Mouse (Mus musculus) stomach, embryonic 15.5 days (tissue): ENCODE data around the gene Bcl7a. TPM values are rescaled to one million over a fixed set of nuclear protein-coding genes. Genes with fewer than 3 reads are reported as not detected.

Experiments used
- ATAC-seq: fragments of 200-750 bp; cut with Nextera tagmentation; 2 replicates; pipeline ENCODE4 v1.8.0; 2017; ENCODE audit warnings: low read depth, moderate number of reproducible peaks, moderate TSS enrichment; ENCODE audit not compliant: insufficient read depth, low FRiP score
- H3K27ac ChIP-seq: fragments of 300-500 bp; sonication (generic); 2 replicates; pipeline ENCODE4 v1.5.1; 2015; ENCODE audit warnings: mild to moderate bottlenecking, inconsistent platforms
- H3K27me3 ChIP-seq: fragments of 300-500 bp; sonication (generic); replicated peaks from 2 replicates; pipeline ENCODE4 v1.6.1; 2015; ENCODE audit warnings: inconsistent platforms
- H3K36me3 ChIP-seq: fragments of 300-500 bp; sonication (generic); 2 replicates; pipeline ENCODE4 v1.6.1; 2015; ENCODE audit warnings: inconsistent platforms
- H3K4me1 ChIP-seq: fragments of 300-500 bp; sonication (generic); 2 replicates; pipeline ENCODE4 v1.6.1; 2015; ENCODE audit warnings: inconsistent platforms
- H3K4me2 ChIP-seq: fragments of 300-500 bp; sonication (generic); 2 replicates; pipeline ENCODE4 v1.6.1; 2015; ENCODE audit warnings: mild to moderate bottlenecking, inconsistent platforms
- H3K4me3 ChIP-seq: fragments of 300-500 bp; sonication (generic); replicated peaks from 2 replicates; pipeline ENCODE4 v1.5.1; 2015; ENCODE audit warnings: inconsistent platforms
- H3K9ac ChIP-seq: fragments of 300-500 bp; sonication (generic); 2 replicates; pipeline ENCODE4 v1.6.1; 2015; ENCODE audit warnings: inconsistent platforms
- H3K9me3 ChIP-seq: fragments of 300-500 bp; sonication (generic); 2 replicates; pipeline ENCODE4 v1.6.1; 2016; ENCODE audit warnings: inconsistent platforms
- WGBS: fragments of 180-500 bp; shearing (Covaris S2); methylation state at CpG from one replicate; pipeline ENCODE4 v1.1.7; 2015; 5-methylcytosine and 5-hydroxymethylcytosine counted together
- polyA plus RNA-seq: library from polyadenylated mRNA; unstranded; fragments of >200 nt; fragmentation: Nextera tagmentation; extraction: Ambion mirVana; gene quantifications from 2 replicates; pipeline ENCODE4 v1.2.1, GENCODE M21; 2015

The Bcl7a gene
- polyA plus RNA-seq, 1 experiment from 2014 or later = 19.9 TPM

DNA sequence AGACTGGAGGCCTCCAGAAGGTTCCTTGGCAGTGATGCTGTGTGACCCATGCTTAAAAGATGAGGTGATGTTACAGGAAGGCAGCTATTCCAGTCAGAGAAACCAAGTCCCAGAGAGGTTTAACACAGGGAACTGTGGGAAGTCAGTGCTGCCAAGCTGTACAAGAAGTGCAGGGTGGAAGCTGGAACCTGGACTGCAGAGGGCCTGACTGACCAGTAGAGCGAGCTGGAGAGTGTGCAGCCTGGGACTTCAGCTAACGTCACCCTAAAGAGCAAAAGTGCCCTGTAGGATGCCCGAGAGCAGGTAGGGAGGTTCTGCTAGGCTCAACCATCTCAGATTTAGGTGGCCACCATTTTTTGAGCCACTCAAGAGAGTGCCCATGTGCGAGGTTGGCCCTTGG is 19.3 kb downstream of the Bcl7a start:
- H3K4me1 ChIP-seq = peaks cover 5% of the 10 kb centered on the region; the same call in 1 of the 2 replicates
- peaks cover 40% of the 10 kb centered on the region for H3K36me3 ChIP-seq
- H3K27ac ChIP-seq = no peak overlapping the region
- no peak overlapping the region for H3K4me2 ChIP-seq
- no peak for ATAC-seq
- no peaks in the 10 kb centered on the region for H3K9me3 ChIP-seq
- H3K9ac ChIP-seq = no peak overlapping the region
- no peak overlapping the region for H3K4me3 ChIP-seq
- no peaks in the 10 kb centered on the region for H3K27me3 ChIP-seq
- 88% methylated on average over 4 of the region's 4 CpGs for WGBS

DNA sequence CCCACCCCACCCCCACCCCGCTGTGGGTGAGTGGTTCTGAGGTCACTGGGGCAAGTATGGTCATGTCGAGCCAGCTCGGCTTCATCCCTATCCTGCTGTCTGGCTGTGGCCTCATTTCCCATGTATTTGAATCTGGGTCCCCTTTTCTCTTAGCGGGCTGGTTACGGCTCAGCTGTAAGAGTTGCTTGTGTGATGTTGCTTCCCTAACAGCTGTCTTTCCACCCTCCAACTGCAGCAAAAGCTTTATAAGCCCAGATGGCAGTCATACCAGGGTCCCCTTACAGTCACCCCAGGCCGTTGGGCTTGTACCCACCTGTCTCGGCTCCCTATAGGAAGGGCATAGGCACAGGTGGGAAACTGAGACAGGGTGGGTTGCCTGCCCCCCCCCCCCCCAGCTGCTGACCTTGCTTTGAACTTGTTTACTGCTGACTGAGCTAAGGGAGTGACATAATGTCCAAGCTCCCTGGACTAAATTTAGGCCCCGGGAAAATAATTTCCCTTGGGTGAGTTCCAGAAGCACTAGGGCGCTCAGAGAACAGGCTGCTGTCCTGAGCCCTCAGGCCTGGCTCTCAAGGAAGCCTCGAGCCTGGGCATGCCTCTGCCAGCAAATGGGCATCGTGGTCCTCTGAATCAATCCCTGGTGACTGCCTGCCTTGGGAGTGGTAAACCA is 20.8 kb downstream of the Bcl7a start:
- peaks cover 38% of the 10 kb centered on the region for H3K36me3 ChIP-seq
- H3K27ac ChIP-seq = no peak overlapping the region; the same call in 1 of the 2 replicates
- no peak overlapping the region for H3K4me3 ChIP-seq

DNA sequence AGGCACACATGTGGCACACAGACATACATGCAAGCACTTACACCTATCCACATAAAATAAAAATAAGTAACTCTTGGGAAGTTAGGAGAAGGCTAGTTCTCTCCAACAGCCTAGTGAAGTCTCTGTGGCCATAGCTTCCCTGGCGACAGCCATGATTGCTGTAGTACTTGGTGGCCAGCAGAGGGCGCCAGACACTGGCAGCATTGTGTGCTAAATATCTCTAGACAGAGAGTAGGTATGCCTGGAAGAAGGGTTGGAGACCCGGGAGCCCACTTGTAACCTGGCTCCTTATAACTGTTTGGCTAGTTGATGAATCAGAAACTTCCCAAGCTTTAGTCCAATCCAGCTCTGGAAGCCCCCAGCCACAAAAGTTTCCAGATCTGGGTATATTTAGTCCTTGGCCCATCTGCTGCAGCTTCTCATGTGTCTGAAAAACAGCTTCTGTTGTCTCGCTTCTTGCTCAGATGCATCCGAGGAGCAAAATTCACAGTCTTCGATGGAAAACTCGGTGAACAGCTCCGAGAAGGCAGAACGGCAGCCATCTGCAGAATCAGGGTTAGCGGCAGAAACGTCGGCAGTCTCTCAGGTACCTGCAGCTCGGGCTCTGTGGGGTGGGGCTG is 25.3 kb downstream of the Bcl7a start:
- 77% methylated on average over 13 of the region's 13 CpGs for WGBS
- no peak for ATAC-seq
- Histone ChIP-seq H3K9ac (no peak overlapping the region), H3K4me1 (peaks cover 5% of the 10 kb centered on the region; the same call in 1 of the 2 replicates), H3K9me3 (no peaks in the 10 kb centered on the region), H3K36me3 (peaks cover 57% of the 10 kb centered on the region), H3K4me3 (no peak overlapping the region), H3K27ac (no peak overlapping the region), H3K4me2 (no peak overlapping the region), H3K27me3 (no peaks in the 10 kb centered on the region)

More for the DNA sequence above, 20.8 kb downstream of the Bcl7a start:
- peaks cover 5% of the 10 kb centered on the region; the same call in 1 of the 2 replicates for H3K4me1 ChIP-seq
- ATAC-seq = no peak
- no peak overlapping the region for H3K9ac ChIP-seq
- H3K4me2 ChIP-seq = no peak overlapping the region
- no peaks in the 10 kb centered on the region for H3K9me3 ChIP-seq
- 78% methylated on average over 11 of the region's 11 CpGs for WGBS
- H3K27me3 ChIP-seq = no peaks in the 10 kb centered on the region

DNA sequence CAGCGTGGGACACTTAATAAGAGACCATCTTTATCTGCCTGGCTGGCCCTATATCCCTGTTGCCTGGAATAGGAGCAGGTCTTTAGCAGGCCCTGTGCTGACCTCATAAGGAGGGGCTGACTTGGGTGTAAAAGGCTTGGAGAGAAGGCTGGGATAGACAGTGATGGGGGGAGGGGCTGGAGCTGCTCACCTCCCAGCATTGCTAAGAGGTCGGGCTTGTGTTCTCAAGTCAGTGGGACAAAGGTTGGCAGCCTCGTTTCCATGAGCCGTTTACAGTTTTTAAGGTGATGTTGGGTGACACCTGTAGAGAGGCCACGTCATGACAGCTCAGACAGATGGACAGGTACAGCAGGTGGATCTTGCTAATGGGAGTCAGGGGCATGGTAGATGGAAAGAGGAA is 26.4 kb downstream of the Bcl7a start:
- WGBS = 87% methylated on average over 5 of the region's 5 CpGs
- Histone ChIP-seq H3K9me3 (no peaks in the 10 kb centered on the region), H3K36me3 (peaks cover 53% of the 10 kb centered on the region), H3K4me1 (no peaks in the 10 kb centered on the region), H3K27me3 (no peaks in the 10 kb centered on the region), H3K4me3 (no peak overlapping the region), H3K4me2 (no peak overlapping the region), H3K9ac (no peak overlapping the region), H3K27ac (no peak overlapping the region)
- no peak for ATAC-seq

DNA sequence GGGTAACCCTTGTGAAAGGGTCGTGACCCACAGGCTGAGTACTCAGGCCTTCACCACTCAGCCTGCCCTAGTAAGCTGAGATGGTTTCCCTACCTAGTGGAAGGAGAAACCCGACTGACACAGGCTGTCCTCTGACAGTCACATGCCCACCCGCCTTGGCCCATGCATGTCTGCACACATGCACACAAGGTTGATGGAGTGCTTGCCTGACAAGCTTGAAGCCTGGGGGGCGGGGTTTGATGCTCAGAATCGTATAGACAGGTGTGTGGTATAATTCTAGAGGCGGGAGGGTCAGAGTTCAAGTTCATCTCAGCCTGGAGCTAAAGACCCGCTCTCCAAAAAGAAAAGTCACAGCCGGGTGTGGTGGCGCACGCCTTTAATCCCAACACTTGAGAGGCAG is 31.6 kb downstream of the Bcl7a start:
- no peaks in the 10 kb centered on the region for H3K9me3 ChIP-seq
- H3K9ac ChIP-seq = no peak overlapping the region
- H3K27me3 ChIP-seq = no peaks in the 10 kb centered on the region
- peaks cover 6% of the 10 kb centered on the region for H3K4me1 ChIP-seq
- H3K36me3 ChIP-seq = peaks cover 27% of the 10 kb centered on the region
- WGBS = 83% methylated on average over 10 of the region's 10 CpGs
- H3K4me2 ChIP-seq = no peak overlapping the region
- no peak for ATAC-seq
- H3K4me3 ChIP-seq = no peak overlapping the region
- no peak overlapping the region for H3K27ac ChIP-seq

DNA sequence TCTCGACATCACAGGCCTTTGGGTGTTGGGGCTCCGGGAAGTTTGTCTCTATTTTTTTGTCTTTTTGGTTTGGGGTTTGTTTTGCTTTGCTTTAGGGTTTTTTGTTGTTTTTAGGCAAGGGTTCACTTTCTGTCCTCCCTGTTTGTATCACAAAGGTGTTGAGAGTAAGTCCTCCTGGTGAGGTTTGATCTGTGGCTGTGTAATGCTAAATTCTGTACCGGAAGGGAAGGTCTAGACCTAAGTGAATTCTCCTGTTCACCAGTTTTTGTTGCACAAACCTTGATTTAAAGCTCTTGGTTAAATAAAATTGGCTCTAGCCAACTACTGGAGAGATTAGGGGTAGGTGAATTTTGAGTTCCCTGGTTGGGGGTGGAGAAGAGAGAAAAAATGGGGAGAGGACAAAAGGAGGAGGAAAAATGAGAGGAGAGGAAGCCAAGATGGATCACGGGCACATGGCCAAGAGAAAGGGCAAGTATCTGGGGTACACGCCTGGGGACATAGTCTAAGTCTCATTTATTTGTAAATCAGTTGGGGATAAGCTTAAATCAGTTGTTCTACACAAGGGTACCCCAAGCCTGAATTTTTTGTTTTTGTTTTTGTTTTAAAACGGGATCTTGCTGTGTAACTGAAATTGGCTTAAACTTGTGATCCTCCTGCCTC is 32.3 kb downstream of the Bcl7a start:
- Histone ChIP-seq H3K4me2 (no peak overlapping the region), H3K4me1 (peaks cover 6% of the 10 kb centered on the region), H3K27ac (no peak overlapping the region), H3K4me3 (no peak overlapping the region), H3K36me3 (peaks cover 20% of the 10 kb centered on the region), H3K9me3 (no peaks in the 10 kb centered on the region), H3K27me3 (no peaks in the 10 kb centered on the region), H3K9ac (no peak overlapping the region)
- no peak for ATAC-seq
- WGBS = 86% methylated on average over 6 of the region's 6 CpGs

DNA sequence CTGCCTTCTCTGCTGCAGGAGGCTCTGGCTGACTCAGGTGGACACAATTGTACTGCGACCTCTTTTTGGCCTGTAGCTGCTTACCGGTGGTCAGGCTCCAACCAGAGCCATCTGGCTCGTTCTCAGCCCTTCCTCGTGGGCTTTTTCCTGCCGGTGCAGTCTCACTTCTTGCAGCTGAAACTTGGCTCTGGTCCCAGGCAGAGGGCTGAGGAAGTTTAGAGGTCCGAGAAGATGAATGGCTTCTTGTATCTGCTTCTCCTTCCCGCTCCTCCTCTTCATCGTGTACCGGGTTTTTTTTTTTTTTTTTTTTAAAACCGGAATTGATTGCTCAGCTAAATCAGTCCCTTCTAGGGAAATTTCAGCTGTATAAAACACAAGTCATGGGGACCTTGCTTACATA is 32.9 kb downstream of the Bcl7a start:
- 24% methylated on average over 10 of the region's 10 CpGs for WGBS
- Histone ChIP-seq H3K9ac (no peak overlapping the region), H3K27me3 (no peaks in the 10 kb centered on the region), H3K36me3 (peaks cover 13% of the 10 kb centered on the region), H3K4me3 (no peak overlapping the region), H3K9me3 (no peaks in the 10 kb centered on the region), H3K4me1 (peaks cover 6% of the 10 kb centered on the region), H3K4me2 (0 out of 2 replicates have a peak overlapping the region, but pooled peaks have one; percentile 16), H3K27ac (0 out of 2 replicates have a peak overlapping the region, but pooled peaks have one; percentile 26)
- peak; percentile 48; the same call in 1 of the 2 replicates for ATAC-seq

DNA sequence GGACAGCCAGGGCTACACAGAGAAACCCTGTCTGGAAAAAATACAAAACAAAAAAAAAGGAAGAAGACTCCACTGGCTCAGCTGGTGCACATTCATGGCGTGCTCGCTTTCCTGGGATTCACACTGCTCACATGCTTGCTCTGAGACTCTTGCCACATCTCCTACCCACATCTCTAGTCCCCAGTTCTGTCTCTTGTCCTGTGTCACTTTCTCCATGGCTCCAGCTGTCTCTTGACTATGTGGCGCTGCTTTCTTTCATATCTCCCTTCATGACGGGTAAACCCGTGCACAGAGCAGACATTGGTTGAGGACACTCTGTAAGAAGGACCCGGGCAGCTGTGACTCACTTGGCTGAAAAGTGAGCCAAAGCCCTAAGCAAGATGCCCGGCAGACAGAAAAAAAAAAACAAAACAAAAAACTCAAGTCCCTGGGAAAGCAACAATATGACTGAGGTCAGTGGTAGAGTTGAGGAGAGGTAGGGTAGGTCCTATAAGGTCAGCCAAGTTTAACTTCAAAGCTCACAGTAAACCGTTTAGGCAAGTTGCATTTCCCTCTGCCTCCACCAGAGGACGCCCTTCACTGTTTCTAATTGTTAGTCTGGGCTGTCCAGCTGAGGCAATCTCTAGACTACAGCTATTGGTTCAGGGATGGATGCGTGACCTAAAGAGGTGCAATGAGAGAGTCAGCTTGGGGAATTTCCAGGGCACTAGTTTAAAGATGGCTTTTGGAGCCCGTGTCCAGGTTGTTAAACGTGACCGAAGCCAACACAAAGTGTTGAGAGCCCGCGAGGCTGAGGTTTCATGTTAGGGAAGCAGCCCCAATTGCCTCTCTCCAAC is 33.7 kb downstream of the Bcl7a start:
- Histone ChIP-seq H3K27ac (peak overlapping the region; percentile 26; the same call in 1 of the 2 replicates), H3K36me3 (peaks cover 8% of the 10 kb centered on the region), H3K4me3 (no peak overlapping the region), H3K27me3 (0 out of 2 replicates have a peak, but pooled peaks cover 1% of the 10 kb centered on the region), H3K4me1 (peaks cover 6% of the 10 kb centered on the region), H3K9ac (no peak overlapping the region), H3K4me2 (0 out of 2 replicates have a peak overlapping the region, but pooled peaks have one; percentile 16), H3K9me3 (no peaks in the 10 kb centered on the region)
- ATAC-seq = 0 out of 2 replicates have a peak, but pooled peaks have one; percentile 28
- 61% methylated on average over 15 of the region's 15 CpGs for WGBS

DNA sequence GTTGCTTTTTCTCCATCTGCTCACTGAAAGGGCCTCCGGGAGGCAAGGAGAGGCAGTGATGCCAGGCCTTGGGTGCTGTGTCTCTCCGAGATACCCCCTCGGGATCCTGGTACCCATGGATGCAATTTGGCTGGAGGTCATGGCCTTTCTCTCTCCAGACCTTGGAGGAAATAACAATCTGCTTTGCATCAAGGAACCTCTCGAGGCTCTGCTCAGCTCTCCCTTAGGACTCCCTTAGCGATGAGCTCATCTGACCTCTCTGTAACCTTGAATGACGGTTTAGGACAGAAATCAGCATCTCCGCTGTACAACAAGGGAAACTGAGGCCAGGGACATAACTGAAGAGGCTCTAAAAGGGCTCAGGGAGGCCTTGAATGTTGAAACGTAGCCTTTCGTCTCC is 35.1 kb downstream of the Bcl7a start:
- Histone ChIP-seq H3K9ac (no peak overlapping the region), H3K36me3 (no peaks in the 10 kb centered on the region), H3K4me2 (no peak overlapping the region), H3K27me3 (0 out of 2 replicates have a peak, but pooled peaks cover 3% of the 10 kb centered on the region), H3K9me3 (no peaks in the 10 kb centered on the region), H3K4me3 (no peak overlapping the region), H3K4me1 (peaks cover 6% of the 10 kb centered on the region), H3K27ac (no peak overlapping the region)
- 62% methylated on average over 9 of the region's 9 CpGs for WGBS
- ATAC-seq = no peak

DNA sequence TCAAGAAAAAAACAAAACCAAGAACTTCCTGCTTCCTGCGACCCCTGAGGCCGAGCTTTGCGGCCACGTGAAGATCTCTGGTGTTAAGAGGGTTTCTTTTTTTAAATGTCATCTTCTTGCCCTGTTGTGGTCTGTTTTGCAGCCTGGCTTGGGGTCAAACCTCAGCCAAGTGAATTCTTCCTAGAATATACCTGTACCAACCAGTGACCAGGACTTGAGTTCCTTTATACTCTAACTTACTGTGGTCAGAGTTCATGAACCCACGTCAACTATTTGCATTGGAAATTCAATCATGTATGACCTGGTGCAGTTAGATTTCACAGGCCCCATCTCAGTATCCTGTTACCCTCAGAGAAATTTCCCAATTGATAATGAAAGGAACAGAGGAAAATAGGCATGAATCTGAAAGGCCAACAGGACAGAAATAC is 35.9 kb downstream of the Bcl7a start:
- H3K27ac ChIP-seq = no peak overlapping the region
- 60% methylated on average over 5 of the region's 5 CpGs for WGBS
- H3K27me3 ChIP-seq = 0 out of 2 replicates have a peak, but pooled peaks cover 3% of the 10 kb centered on the region
- no peak overlapping the region for H3K4me2 ChIP-seq
- H3K4me1 ChIP-seq = peaks cover 6% of the 10 kb centered on the region
- H3K9me3 ChIP-seq = no peaks in the 10 kb centered on the region
- H3K9ac ChIP-seq = no peak overlapping the region
- no peak for ATAC-seq
- H3K36me3 ChIP-seq = no peaks in the 10 kb centered on the region
- H3K4me3 ChIP-seq = no peak overlapping the region

DNA sequence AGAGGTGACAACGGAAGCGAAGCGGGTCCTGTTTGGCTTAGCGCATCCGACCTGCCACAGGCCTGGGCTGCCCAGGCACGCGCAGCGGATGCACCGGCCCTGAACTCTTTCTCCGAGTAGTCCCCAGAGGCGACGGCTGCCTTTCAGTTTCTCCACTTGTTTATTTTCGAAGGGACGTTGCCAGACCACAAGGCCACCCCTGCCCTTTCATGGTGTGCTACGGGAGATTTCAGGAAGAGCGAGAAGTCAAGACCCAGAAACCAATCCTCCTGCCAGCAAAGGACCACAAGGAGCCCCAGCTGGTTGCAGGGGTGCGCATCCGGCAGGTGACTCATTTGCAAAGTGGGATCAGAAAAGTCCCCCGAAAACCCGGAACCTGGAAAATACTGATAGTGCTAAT is 38.3 kb downstream of the Bcl7a start:
- H3K4me3 ChIP-seq = no peak overlapping the region
- no peak for ATAC-seq
- no peak overlapping the region for H3K9ac ChIP-seq
- no peaks in the 10 kb centered on the region for H3K9me3 ChIP-seq
- H3K27ac ChIP-seq = no peak overlapping the region
- 0 out of 2 replicates have a peak, but pooled peaks cover 3% of the 10 kb centered on the region for H3K27me3 ChIP-seq
- 0 out of 2 replicates have a peak overlapping the region, but pooled peaks have one; percentile 2 for H3K4me2 ChIP-seq
- 21% methylated on average over 20 of the region's 20 CpGs for WGBS
- no peaks in the 10 kb centered on the region for H3K36me3 ChIP-seq
- H3K4me1 ChIP-seq = peaks cover 4% of the 10 kb centered on the region
